Mouse (Mus musculus) gastrocnemius, postnatal 25 days (tissue): ENCODE data around the gene Spint5. TPM values are rescaled to one million over a fixed set of nuclear protein-coding genes. Genes with fewer than 3 reads are reported as not detected.
A peak's percentile ranks its signal among the peaks of the same experiment; 100 is the strongest.

Experiments
- DNase-seq: peaks from one replicate; pipeline ENCODE4 v3.0.0; 2022
- total RNA-seq, 2 experiments: library from RNA; stranded (reverse); gene quantifications; 1 replicate in 1 of 2; 2 replicates in 1 of 2; pipeline ENCODE4 v1.2.3; 2021

Gene Spint5
- total RNA-seq, 2 experiments from 2014 or later = not detected

DNA sequence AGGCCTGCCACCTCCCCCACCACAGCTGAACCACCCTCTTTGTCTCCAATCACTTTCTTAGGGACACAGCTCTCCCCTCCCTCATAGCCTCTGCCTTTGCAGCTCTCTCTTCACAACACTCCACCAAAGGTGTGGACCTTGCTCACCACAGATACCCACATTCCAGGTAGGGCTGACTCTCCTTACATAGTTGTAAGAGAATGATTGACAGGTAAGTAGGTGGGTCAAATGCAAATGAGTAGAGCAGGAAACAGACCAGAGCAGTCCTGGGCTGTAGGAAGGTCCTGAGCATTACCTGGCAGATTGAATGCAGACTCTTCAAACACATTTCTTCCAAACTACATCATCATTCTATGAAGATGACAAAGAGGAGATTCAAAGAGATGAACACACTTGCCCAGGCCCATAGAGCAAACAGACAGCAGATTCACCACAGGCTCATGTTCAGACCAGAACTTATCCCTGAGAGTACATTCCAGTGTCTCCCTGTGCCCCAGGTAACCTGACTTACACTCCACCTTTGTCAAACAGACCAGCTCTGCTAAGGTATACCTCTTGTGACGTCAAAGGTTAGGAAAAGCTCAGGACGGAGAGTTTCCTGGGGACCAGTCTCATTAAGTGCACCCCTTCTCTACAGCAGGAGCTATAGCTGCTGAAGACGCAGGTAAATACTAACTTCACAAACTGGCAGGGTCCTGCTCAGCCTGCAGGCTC lies 22.4 kb downstream of the Spint5 start:
- no peak for DNase-seq

DNA sequence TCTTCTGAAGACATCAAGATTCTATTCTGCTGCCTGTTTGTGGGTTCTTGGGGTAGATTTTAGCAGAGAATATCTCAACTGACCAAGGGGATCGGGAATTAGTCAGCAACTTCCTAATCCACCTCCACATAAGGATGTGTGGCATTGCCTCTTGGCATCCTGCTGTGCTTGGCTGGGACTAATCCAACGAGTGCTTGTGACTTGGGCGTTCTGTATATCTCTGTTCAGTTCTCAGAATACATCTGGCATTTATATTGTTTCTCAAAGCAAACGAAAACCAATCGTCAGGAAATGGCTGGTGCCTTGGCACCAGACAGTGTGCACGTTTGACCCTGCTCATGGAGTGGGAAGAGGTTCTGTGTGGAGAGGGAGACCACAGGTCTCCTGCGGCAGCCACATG lies 24.8 kb downstream of the Spint5 start:
- DNase-seq = no peak

GRCm38 (mm10) chr2:164744987-164745386 lies 29.9 kb downstream of the Spint5 start:
- no peak for DNase-seq

- DNase-seq = peak; percentile 89
Observed at GRCm38 (mm10) chr2:164745843-164746479, 30.9 kb downstream of the Spint5 start, which contains the start of the genes Wfdc3 and Dnttip1. TSS of gene Wfdc3 (minus strand) at chr2:164745931. TSS of gene Dnttip1 (plus strand) at chr2:164745983.

GRCm38 (mm10) chr2:164746693-164747092 lies 31.6 kb downstream of the Spint5 start:
- no peak for DNase-seq

GRCm38 (mm10) chr2:164748191-164748590 lies 33.1 kb downstream of the Spint5 start:
- no peak for DNase-seq

GRCm38 (mm10) chr2:164748991-164749390 lies 33.9 kb downstream of the Spint5 start:
- DNase-seq = no peak

GRCm38 (mm10) chr2:164752454-164752853 lies 37.3 kb downstream of the Spint5 start:
- no peak for DNase-seq

DNA sequence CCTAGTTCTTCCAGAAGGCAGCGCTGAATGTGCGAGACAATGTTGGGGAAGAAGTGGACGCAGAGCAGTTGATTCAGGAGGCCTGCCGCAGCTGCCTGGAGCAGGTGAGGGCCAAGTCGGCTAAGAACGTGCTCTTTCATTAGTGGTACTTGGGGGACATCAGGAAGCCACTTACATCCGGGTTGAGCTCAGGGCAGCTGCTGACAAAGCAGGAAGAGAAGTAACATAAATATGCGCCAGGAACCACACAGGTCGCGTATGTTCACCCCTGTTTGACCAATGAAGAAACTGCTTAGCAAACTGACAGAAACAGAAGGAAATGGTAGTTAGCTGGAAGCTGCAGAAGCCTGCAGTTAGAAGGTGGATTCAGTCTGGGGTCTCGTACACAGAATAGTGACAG lies 39.0 kb downstream of the Spint5 start:
- no peak for DNase-seq

DNA sequence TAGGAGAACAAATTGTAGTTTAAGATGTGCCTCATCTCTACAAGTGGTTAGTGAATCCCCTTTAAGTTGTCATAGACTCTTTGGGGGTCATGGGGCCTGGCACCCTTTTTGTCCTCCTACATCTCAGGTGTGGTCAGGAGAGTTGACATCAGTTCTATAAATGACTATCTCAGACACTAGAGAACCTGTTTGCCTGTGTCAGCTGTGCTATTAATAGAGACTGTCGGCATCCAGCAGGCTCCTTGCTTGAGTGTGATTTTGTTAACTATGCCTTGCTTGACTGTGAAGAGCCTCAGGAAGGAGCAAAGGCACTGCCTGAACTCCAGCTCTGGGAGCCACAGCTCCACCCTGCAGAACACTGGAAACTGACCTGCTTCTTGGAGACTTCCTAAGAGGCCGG lies 39.7 kb downstream of the Spint5 start:
- peak; percentile 50 for DNase-seq

- DNase-seq = no peak
Observed at GRCm38 (mm10) chr2:164757841-164758240, 42.7 kb downstream of the Spint5 start.

DNA sequence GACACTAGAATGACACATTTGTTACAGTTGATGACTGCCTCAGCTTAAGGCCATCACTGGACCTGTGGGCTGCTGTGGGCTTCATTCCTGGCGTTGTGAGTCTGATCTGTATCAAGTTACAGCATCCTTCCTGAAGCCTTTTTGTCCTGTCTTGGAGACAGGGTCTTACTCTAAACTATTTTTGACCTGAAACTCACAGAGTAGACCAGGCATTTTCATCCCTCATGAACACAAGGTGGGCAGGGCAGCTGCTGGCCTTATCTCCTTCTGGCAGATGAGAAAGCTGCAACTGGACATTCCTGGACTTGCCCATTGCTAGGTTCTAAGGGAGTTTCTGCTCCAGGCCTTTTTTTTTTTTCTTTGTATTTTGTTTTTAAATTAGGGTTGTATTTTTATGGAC lies 43.6 kb downstream of the Spint5 start:
- no peak for DNase-seq

GRCm38 (mm10) chr2:164760059-164760833 lies 45.1 kb downstream of the Spint5 start:
- DNase-seq = no peak

GRCm38 (mm10) chr2:164761502-164761901 lies 46.4 kb downstream of the Spint5 start:
- no peak for DNase-seq

- DNase-seq = no peak
Observed at GRCm38 (mm10) chr2:164761971-164762370, 46.9 kb downstream of the Spint5 start.

DNA sequence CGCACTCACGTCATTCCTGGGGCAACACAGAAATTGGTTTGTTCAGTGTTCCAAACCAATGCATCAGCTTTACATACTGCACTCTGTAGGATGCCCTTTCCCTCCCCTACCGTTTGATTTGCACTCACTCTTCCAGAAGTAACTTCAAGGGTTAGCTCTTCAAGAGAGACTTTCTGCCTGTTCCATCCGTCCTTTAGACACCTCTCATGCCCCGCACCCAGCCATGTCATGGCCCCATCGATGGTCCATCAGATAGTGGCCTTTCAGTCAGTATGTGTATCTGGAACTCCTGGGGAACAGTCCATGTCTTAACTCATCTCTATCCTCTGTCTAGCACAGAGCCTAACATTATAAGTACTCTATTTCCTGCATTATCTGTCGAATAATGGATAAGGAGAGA lies 47.5 kb downstream of the Spint5 start:
- no peak for DNase-seq

- DNase-seq = no peak
Observed at GRCm38 (mm10) chr2:164765841-164766240, 50.7 kb downstream of the Spint5 start.

Other genes starting within 250 kb of the Spint5 start
- gene Trp53tg5, start 241.6 kb upstream of the Spint5 start, total RNA-seq = not detected
- gene Dbndd2, start 229.2 kb upstream of the Spint5 start, total RNA-seq = 10 to 100 TPM; 21.2 to 35.4 TPM
- 10 to 100 TPM; 27.7 to 39.4 TPM for gene Pigt, start 217.8 kb upstream of the Spint5 start, total RNA-seq
- not detected for gene Wfdc2, start 152.9 kb upstream of the Spint5 start, total RNA-seq
- not detected for gene Spint3, start 141.8 kb upstream of the Spint5 start, total RNA-seq
- not detected for gene Wfdc6a, start 129.9 kb upstream of the Spint5 start, total RNA-seq
- not detected for gene Eppin, start 121.7 kb upstream of the Spint5 start, total RNA-seq
- not detected for gene Wfdc6b, start 101.8 kb upstream of the Spint5 start, total RNA-seq
- gene Wfdc8, start 101.7 kb upstream of the Spint5 start, total RNA-seq = not detected
- gene Wfdc16, start 76.5 kb upstream of the Spint5 start, total RNA-seq = not detected
- gene Wfdc10, start 59.3 kb upstream of the Spint5 start, total RNA-seq = not detected
- not detected for gene Wfdc9, start 58.7 kb upstream of the Spint5 start, total RNA-seq
- not detected for gene Wfdc11, start 41.2 kb upstream of the Spint5 start, total RNA-seq
- gene Wfdc13, start 30.2 kb upstream of the Spint5 start, total RNA-seq = not detected
- not detected for gene Spint4, start 16.8 kb upstream of the Spint5 start, total RNA-seq
- gene Wfdc3, start 30.6 kb downstream of the Spint5 start, total RNA-seq = not detected
- 10 to 100 TPM; 17.0 to 17.5 TPM for gene Dnttip1, start 30.7 kb downstream of the Spint5 start, total RNA-seq
- gene Ube2c, start 54.6 kb downstream of the Spint5 start, total RNA-seq = 1 to 10 TPM; 1.2 to 1.7 TPM
- gene Tnnc2, start 64.7 kb downstream of the Spint5 start, total RNA-seq = over 10,000 TPM; 15,847 to 16,724 TPM
- gene Snx21, start 70.5 kb downstream of the Spint5 start, total RNA-seq = 10 to 100 TPM; 19.3 to 19.8 TPM
- gene Acot8, start 89.6 kb downstream of the Spint5 start, total RNA-seq = 1 to 10 TPM; 8.0 to 9.1 TPM
- gene Zswim3, start 89.8 kb downstream of the Spint5 start, total RNA-seq = 1 to 10 TPM; 1.4 TPM
- 1 to 10 TPM; 3.7 to 3.8 TPM for gene Zswim1, start 107.4 kb downstream of the Spint5 start, total RNA-seq
- not detected for gene Spata25, start 113.2 kb downstream of the Spint5 start, total RNA-seq
- gene Ctsa, start 117.6 kb downstream of the Spint5 start, total RNA-seq = 10 to 100 TPM; 42.9 to 49.2 TPM
- 10 to 100 TPM; 28.9 to 35.0 TPM for gene Neurl2, start 118.2 kb downstream of the Spint5 start, total RNA-seq
- gene Pltp, start 142.4 kb downstream of the Spint5 start, total RNA-seq = 10 to 100 TPM; 14.8 to 18.6 TPM
- 10 to 100 TPM; 21.0 to 25.8 TPM for gene Pcif1, start 164.0 kb downstream of the Spint5 start, total RNA-seq
- gene Zfp335, start 196.5 kb downstream of the Spint5 start, total RNA-seq = 1 to 10 TPM; 8.2 to 9.2 TPM
- 1 to 10 TPM in 1 of 2 experiments, under 1 TPM in 1; 0.64 to 1.4 TPM for gene Mmp9, start 225.5 kb downstream of the Spint5 start, total RNA-seq
- under 1 TPM; 0.21 to 0.38 TPM for gene Slc12a5, start 245.5 kb downstream of the Spint5 start, total RNA-seq